Mouse (Mus musculus): ENCODE measurements around the gene Abca3.

DNA sequence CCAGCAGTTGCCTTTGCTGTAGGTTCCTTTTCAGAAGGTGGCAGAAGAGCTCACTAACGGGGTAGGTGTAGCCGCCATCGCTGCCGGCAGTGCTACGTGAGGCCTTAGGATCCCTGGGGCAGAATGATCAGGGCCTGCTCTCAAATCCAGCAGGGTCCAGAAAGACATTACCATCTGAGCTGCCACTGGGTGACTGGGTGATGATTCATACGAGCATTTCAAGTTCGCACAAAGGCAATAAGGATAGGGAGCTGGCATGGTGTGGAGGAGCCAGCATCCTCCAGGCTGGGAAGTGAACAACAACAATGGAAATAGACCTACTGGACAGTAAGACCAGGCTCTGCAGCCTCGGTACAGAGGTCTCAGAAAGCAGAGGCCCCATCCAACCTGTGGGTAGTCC lies 88.6 kb downstream of the Abca3 start:
- TF ChIP-seq CTCF (IDR thresholded peaks at IDR 0.05; ENCODE audit: low read depth): no peak
- no peak for TF ChIP-seq EP300 (IDR thresholded peaks at IDR 0.05; ENCODE audit: low read depth)

All from liver, postnatal 0 days (tissue).